Mouse (Mus musculus) cortical plate, adult 2 months (tissue): ENCODE measurements around the gene 9630041A04Rik. TPM values are rescaled to one million over a fixed set of nuclear protein-coding genes. Genes with fewer than 3 reads are reported as not detected.

Experiments used
- H3K27ac ChIP-seq: fragments of 200-500 bp; 2 replicates; pipeline ENCODE4 v1.5.1; 2012; ENCODE audit warnings: low read length, control low read depth, inconsistent platforms; ENCODE audit not compliant: insufficient read depth
- H3K4me1 ChIP-seq: fragments of 200-500 bp; 2 replicates; pipeline ENCODE4 v1.6.1; 2011; ENCODE audit warnings: low read length; ENCODE audit not compliant: control insufficient read depth, insufficient read depth
- H3K4me3 ChIP-seq: fragments of 200-500 bp; 2 replicates; pipeline ENCODE4 v1.5.1; 2011; ENCODE audit warnings: mild to moderate bottlenecking, low read length, control low read depth; ENCODE audit not compliant: insufficient read depth
- CTCF ChIP-seq: fragments of 200-500 bp; IDR thresholded peaks from 2 replicates; pipeline ENCODE4 v1.5.1; 2011; ENCODE audit warnings: mild to moderate bottlenecking, control low read depth, low read length; ENCODE audit not compliant: insufficient read depth; ENCODE audit errors: extremely low read depth
- POLR2A ChIP-seq: fragments of 200-500 bp; IDR thresholded peaks from 2 replicates; pipeline ENCODE4 v1.6.1; 2011; ENCODE audit warnings: mild to moderate bottlenecking, low read length, control low read depth; ENCODE audit not compliant: insufficient read depth; ENCODE audit errors: extremely low read depth
- polyA plus RNA-seq: library from polyadenylated mRNA; depleted of rRNA; stranded (reverse); fragments of >200 nt; gene quantifications from 2 replicates; pipeline ENCODE4 v1.2.3, GENCODE M21; 2012

Gene 9630041A04Rik
- polyA plus RNA-seq, 1 experiment: not detected

DNA sequence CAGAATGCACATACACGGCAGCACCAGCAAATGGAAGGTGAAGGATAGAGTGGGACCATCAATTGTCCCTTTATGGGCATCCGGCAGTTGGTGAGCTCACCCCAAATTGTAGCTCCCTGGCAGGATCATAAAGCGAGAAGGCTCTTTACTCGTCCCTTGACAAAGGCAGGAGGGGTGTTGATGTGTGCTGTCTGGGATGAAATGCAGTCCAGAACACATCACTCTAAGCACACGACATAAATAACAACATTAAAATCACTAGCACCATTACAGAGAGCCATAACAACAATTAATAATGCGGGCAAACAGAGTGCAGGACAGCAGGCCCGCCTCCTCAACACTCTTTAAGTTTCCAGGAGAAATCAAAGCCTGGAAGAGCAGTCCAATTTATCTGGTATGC lies 120.7 kb downstream of the 9630041A04Rik start:
- TF ChIP-seq POLR2A (no peak), CTCF (no peak)
- Histone ChIP-seq H3K4me3 (no peak overlapping the region), H3K4me1 (no peaks in the 10 kb centered on the region; the same call in 1 of the 2 replicates), H3K27ac (no peak overlapping the region)

DNA sequence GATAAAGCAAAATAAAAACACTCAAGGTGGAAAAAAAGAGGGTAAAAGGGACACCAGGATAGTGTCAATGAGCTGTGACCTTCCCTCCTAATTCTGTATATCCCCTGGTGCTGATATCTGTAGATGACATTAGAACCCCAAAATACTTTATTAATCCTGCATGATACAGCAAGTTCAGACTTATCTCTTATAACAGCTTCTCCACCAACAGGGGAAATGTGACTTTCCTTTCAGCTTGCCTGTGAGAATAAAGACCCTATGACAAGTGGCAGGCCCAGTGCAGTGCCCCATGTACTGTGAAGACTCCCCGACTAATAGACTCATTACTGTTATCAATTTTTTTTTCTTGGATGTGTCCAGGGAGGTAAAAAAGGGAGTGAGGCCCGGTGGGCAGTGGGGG lies 125.3 kb downstream of the 9630041A04Rik start:
- H3K27ac ChIP-seq: no peak overlapping the region
- TF ChIP-seq POLR2A: no peak
- TF ChIP-seq CTCF: no peak
- H3K4me1 ChIP-seq: peaks cover 3% of the 10 kb centered on the region; the same call in 1 of the 2 replicates
- H3K4me3 ChIP-seq: no peak overlapping the region

DNA sequence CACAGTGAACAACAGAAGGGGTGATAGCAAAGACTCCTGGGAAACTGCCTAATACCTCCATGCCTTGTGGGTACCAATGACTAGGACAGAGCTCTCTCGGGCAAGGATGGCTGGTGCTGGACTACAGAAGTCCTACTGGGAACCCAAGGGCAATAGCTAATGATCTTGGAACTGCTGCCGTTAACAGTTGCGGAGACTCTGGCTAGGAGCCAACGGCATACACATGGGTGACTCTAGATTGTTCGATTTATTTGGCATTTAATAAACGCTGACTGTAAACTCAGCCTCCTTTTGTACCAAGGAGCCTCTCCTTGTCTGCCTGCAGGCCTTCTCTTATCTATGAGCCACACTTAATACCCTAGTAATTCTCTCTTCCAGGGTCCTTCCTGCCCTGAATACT lies 128.4 kb downstream of the 9630041A04Rik start:
- no peak for TF ChIP-seq POLR2A
- TF ChIP-seq CTCF: no peak

DNA sequence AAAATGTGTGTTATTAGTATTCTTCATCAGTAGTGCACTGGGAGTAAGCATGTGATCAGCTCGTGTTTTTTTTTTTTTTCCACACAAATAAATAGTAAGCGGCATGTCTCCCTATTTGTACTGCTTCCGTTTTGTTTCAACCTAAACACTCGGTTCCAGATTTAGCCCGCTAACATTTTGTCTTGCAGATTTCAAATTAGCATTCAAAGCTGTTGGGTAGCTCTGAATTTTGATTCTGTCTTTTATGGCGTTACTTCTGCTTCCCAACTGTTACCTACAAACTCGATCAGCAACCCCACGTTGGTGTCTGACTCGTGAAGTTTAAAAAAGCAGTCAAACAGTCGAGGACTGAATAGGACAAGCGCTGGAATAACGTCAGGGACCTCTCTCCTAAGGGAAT lies 129.2 kb downstream of the 9630041A04Rik start:
- Histone ChIP-seq H3K4me1 (peaks cover 3% of the 10 kb centered on the region; the same call in 1 of the 2 replicates), H3K4me3 (no peak overlapping the region), H3K27ac (no peak overlapping the region)
- no peak for TF ChIP-seq CTCF
- TF ChIP-seq POLR2A: no peak

More for the DNA sequence above, 128.4 kb downstream of the 9630041A04Rik start:
- Histone ChIP-seq H3K27ac (no peak overlapping the region), H3K4me1 (peaks cover 3% of the 10 kb centered on the region; the same call in 1 of the 2 replicates), H3K4me3 (no peak overlapping the region)
